Mouse (Mus musculus): ENCODE results near the gene Unc80.
"Not testable (repeated sequence)": the region's sequence is repeated elsewhere in the genome, so short reads cannot be mapped to it uniquely, and the experiment has no call there.

Unc80 gene

GRCm38 (mm10) chr1:66638177-66638576 lies 170.0 kb downstream of the Unc80 start:
- DNase-seq, result no peak

GRCm38 (mm10) chr1:66646894-66647293 lies 178.7 kb downstream of the Unc80 start:
- no peak for DNase-seq

GRCm38 (mm10) chr1:66649568-66649967 lies 181.4 kb downstream of the Unc80 start:
- no peak for DNase-seq

GRCm38 (mm10) chr1:66650006-66650405 lies 181.8 kb downstream of the Unc80 start:
- DNase-seq, result no peak

GRCm38 (mm10) chr1:66655119-66655746 lies 187.1 kb downstream of the Unc80 start:
- DNase-seq, result no peak

- DNase-seq, result peak; percentile 44
Measured at GRCm38 (mm10) chr1:66655747-66656119, 187.6 kb downstream of the Unc80 start.

GRCm38 (mm10) chr1:66671475-66671874 lies 203.3 kb downstream of the Unc80 start:
- DNase-seq, result no peak

GRCm38 (mm10) chr1:66672812-66673211 lies 204.6 kb downstream of the Unc80 start:
- no peak for DNase-seq

GRCm38 (mm10) chr1:66677928-66678327 lies 209.8 kb downstream of the Unc80 start:
- no peak for DNase-seq

- no peak for DNase-seq
Measured at GRCm38 (mm10) chr1:66678662-66679061, 210.5 kb downstream of the Unc80 start.

- no peak for DNase-seq
Measured at GRCm38 (mm10) chr1:66682974-66683373, 214.8 kb downstream of the Unc80 start.

GRCm38 (mm10) chr1:66691772-66692171 lies 223.6 kb downstream of the Unc80 start:
- no peak for DNase-seq

- no peak for DNase-seq
Measured at GRCm38 (mm10) chr1:66692308-66692707, 224.1 kb downstream of the Unc80 start.

GRCm38 (mm10) chr1:66692780-66693392 lies 224.7 kb downstream of the Unc80 start:
- DNase-seq, result peak; percentile 15

GRCm38 (mm10) chr1:66694266-66694665 lies 226.1 kb downstream of the Unc80 start:
- DNase-seq, result no peak

GRCm38 (mm10) chr1:66695296-66695695 lies 227.1 kb downstream of the Unc80 start:
- no peak for DNase-seq

- DNase-seq, result not testable (repeated sequence)
Measured at GRCm38 (mm10) chr1:66699630-66700029, 231.5 kb downstream of the Unc80 start.

- peak; percentile 32 for DNase-seq
Measured at GRCm38 (mm10) chr1:66700149-66700692, 232.1 kb downstream of the Unc80 start.

GRCm38 (mm10) chr1:66700693-66701575 lies 232.8 kb downstream of the Unc80 start, which contains the start of gene Rpe:
Gene Rpe, plus strand, starts transcription at chr1:66700831.
- peak; percentile 88 for DNase-seq

GRCm38 (mm10) chr1:66701576-66701940 lies 233.4 kb downstream of the Unc80 start:
- no peak for DNase-seq

GRCm38 (mm10) chr1:66702623-66703345 lies 234.6 kb downstream of the Unc80 start:
- no peak for DNase-seq

- DNase-seq, result no peak
Measured at GRCm38 (mm10) chr1:66704523-66704922, 236.4 kb downstream of the Unc80 start.

- no peak for DNase-seq
Measured at GRCm38 (mm10) chr1:66712859-66713258, 244.7 kb downstream of the Unc80 start.

Measured in cerebellum, adult 9-10 months (tissue).